Mouse (Mus musculus): Measurements from ENCODE around the gene Dohh. TPM values are rescaled to one million over a fixed set of nuclear protein-coding genes. Genes with fewer than 3 reads are reported as not detected.

Gene Dohh
- polyA plus RNA-seq, 1 experiment: 52.9 TPM

- H3K36me3 ChIP-seq (ENCODE audit: control insufficient read depth, insufficient read depth, low read length, poor library complexity, severe bottlenecking): 0 out of 2 replicates have a peak, but pooled peaks cover 3% of the 10 kb centered on the region
- peak overlapping the region; percentile 15 for H3K27ac ChIP-seq (ENCODE audit: insufficient read depth, low read length)
- H3K27me3 ChIP-seq (ENCODE audit: control insufficient read depth, insufficient read depth, low read length, poor library complexity, severe bottlenecking): no peaks in the 10 kb centered on the region
- peak overlapping the region; percentile 74 for H3K4me3 ChIP-seq (ENCODE audit: low read depth, low read length)
- peaks cover 2% of the 10 kb centered on the region for H3K4me1 ChIP-seq (ENCODE audit: control insufficient read depth, insufficient read depth, low read length)
- peak overlapping the region; percentile 88 for H3K9ac ChIP-seq (ENCODE audit: low read depth, poor library complexity, severe bottlenecking)
- no peaks in the 10 kb centered on the region for H3K9me3 ChIP-seq (replicated peaks; ENCODE audit: control insufficient read depth, insufficient read depth, low read length, poor library complexity, severe bottlenecking)
- no peak for TF ChIP-seq CTCF (IDR thresholded peaks at IDR 0.05; ENCODE audit: low read depth, low read length)
- no peak for TF ChIP-seq POLR2A (IDR thresholded peaks at IDR 0.05; ENCODE audit: insufficient read depth, low read length)
- no peak for TF ChIP-seq EP300 (IDR thresholded peaks at IDR 0.05; ENCODE audit: insufficient read depth, low read depth, low read length)
These were observed 34.3 kb upstream of the Dohh start for GRCm38 (mm10) chr10:81349961-81350350.

- Histone ChIP-seq H3K36me3 (ENCODE audit: control insufficient read depth, insufficient read depth, low read length, poor library complexity, severe bottlenecking) (0 out of 2 replicates have a peak, but pooled peaks cover 3% of the 10 kb centered on the region), H3K4me1 (ENCODE audit: control insufficient read depth, insufficient read depth, low read length) (peaks cover 4% of the 10 kb centered on the region)
These were observed 33.7 kb upstream of the Dohh start, which contains the start of gene Hmg20b for GRCm38 (mm10) chr10:81350351-81351063. Gene Hmg20b, minus strand, starts transcription at chr10:81350480.

GRCm38 (mm10) chr10:81351678-81352291 lies 32.4 kb upstream of the Dohh start:
- Histone ChIP-seq H3K9ac (ENCODE audit: low read depth, poor library complexity, severe bottlenecking) (peak overlapping the region; percentile 81), H3K4me1 (ENCODE audit: control insufficient read depth, insufficient read depth, low read length) (peaks cover 4% of the 10 kb centered on the region), H3K4me3 (ENCODE audit: low read depth, low read length) (peak overlapping the region; percentile 80), H3K27ac (ENCODE audit: insufficient read depth, low read length) (peak overlapping the region; percentile 88), H3K27me3 (ENCODE audit: control insufficient read depth, insufficient read depth, low read length, poor library complexity, severe bottlenecking) (no peaks in the 10 kb centered on the region), H3K9me3 (replicated peaks; ENCODE audit: control insufficient read depth, insufficient read depth, low read length, poor library complexity, severe bottlenecking) (no peaks in the 10 kb centered on the region), H3K36me3 (ENCODE audit: control insufficient read depth, insufficient read depth, low read length, poor library complexity, severe bottlenecking) (0 out of 2 replicates have a peak, but pooled peaks cover 3% of the 10 kb centered on the region)
- peak; percentile 29 for TF ChIP-seq POLR2A (IDR thresholded peaks at IDR 0.05; ENCODE audit: insufficient read depth, low read length)
- TF ChIP-seq CTCF (IDR thresholded peaks at IDR 0.05; ENCODE audit: low read depth, low read length): no peak
- 0 out of 2 replicates have a peak, but pooled peaks have one; percentile 12 for TF ChIP-seq EP300 (IDR thresholded peaks at IDR 0.05; ENCODE audit: insufficient read depth, low read depth, low read length)

More at GRCm38 (mm10) chr10:81350351-81351063, 33.7 kb upstream of the Dohh start, which contains the start of gene Hmg20b:
- TF ChIP-seq CTCF (IDR thresholded peaks at IDR 0.05; ENCODE audit: low read depth, low read length) (peak; percentile 76), POLR2A (IDR thresholded peaks at IDR 0.05; ENCODE audit: insufficient read depth, low read length) (no peak), EP300 (IDR thresholded peaks at IDR 0.05; ENCODE audit: insufficient read depth, low read depth, low read length) (0 out of 2 replicates have a peak, but pooled peaks have one; percentile 4)
- H3K9ac ChIP-seq (ENCODE audit: low read depth, poor library complexity, severe bottlenecking): peak within 1 kb of the TSS; percentile 88
- no peaks in the 10 kb centered on the region for H3K9me3 ChIP-seq (replicated peaks; ENCODE audit: control insufficient read depth, insufficient read depth, low read length, poor library complexity, severe bottlenecking)
- no peaks in the 10 kb centered on the region for H3K27me3 ChIP-seq (ENCODE audit: control insufficient read depth, insufficient read depth, low read length, poor library complexity, severe bottlenecking)
- peak within 1 kb of the TSS; percentile 98 for H3K4me3 ChIP-seq (ENCODE audit: low read depth, low read length)
- H3K27ac ChIP-seq (ENCODE audit: insufficient read depth, low read length): peak within 1 kb of the TSS; percentile 88

- H3K4me1 ChIP-seq (ENCODE audit: control insufficient read depth, insufficient read depth, low read length): peaks cover 1% of the 10 kb centered on the region
- H3K9ac ChIP-seq (ENCODE audit: low read depth, poor library complexity, severe bottlenecking): 0 out of 2 replicates have a peak overlapping the region, but pooled peaks have one; percentile 51
- TF ChIP-seq EP300 (IDR thresholded peaks at IDR 0.05; ENCODE audit: insufficient read depth, low read depth, low read length) (peak; percentile 60; the same call in 1 of the 2 replicates), CTCF (IDR thresholded peaks at IDR 0.05; ENCODE audit: low read depth, low read length) (no peak), POLR2A (IDR thresholded peaks at IDR 0.05; ENCODE audit: insufficient read depth, low read length) (no peak)
- no peaks in the 10 kb centered on the region for H3K27me3 ChIP-seq (ENCODE audit: control insufficient read depth, insufficient read depth, low read length, poor library complexity, severe bottlenecking)
- H3K9me3 ChIP-seq (replicated peaks; ENCODE audit: control insufficient read depth, insufficient read depth, low read length, poor library complexity, severe bottlenecking): no peaks in the 10 kb centered on the region
- H3K4me3 ChIP-seq (ENCODE audit: low read depth, low read length): no peak overlapping the region
- H3K27ac ChIP-seq (ENCODE audit: insufficient read depth, low read length): peak overlapping the region; percentile 93
- H3K36me3 ChIP-seq (ENCODE audit: control insufficient read depth, insufficient read depth, low read length, poor library complexity, severe bottlenecking): no peaks in the 10 kb centered on the region
These were observed 29.3 kb upstream of the Dohh start for GRCm38 (mm10) chr10:81354738-81355477.

GRCm38 (mm10) chr10:81355533-81355932 lies 28.7 kb upstream of the Dohh start:
- Histone ChIP-seq H3K27ac (ENCODE audit: insufficient read depth, low read length) (peak overlapping the region; percentile 81), H3K4me1 (ENCODE audit: control insufficient read depth, insufficient read depth, low read length) (peaks cover 2% of the 10 kb centered on the region), H3K9me3 (replicated peaks; ENCODE audit: control insufficient read depth, insufficient read depth, low read length, poor library complexity, severe bottlenecking) (no peaks in the 10 kb centered on the region), H3K27me3 (ENCODE audit: control insufficient read depth, insufficient read depth, low read length, poor library complexity, severe bottlenecking) (no peaks in the 10 kb centered on the region), H3K9ac (ENCODE audit: low read depth, poor library complexity, severe bottlenecking) (0 out of 2 replicates have a peak overlapping the region, but pooled peaks have one; percentile 51), H3K36me3 (ENCODE audit: control insufficient read depth, insufficient read depth, low read length, poor library complexity, severe bottlenecking) (no peaks in the 10 kb centered on the region), H3K4me3 (ENCODE audit: low read depth, low read length) (no peak overlapping the region)
- TF ChIP-seq POLR2A (IDR thresholded peaks at IDR 0.05; ENCODE audit: insufficient read depth, low read length) (no peak), CTCF (IDR thresholded peaks at IDR 0.05; ENCODE audit: low read depth, low read length) (no peak), EP300 (IDR thresholded peaks at IDR 0.05; ENCODE audit: insufficient read depth, low read depth, low read length) (no peak)
